Mouse (Mus musculus) lung, embryonic 14.5 days (tissue): ENCODE results near the gene Immp2l. TPM values are rescaled to one million over a fixed set of nuclear protein-coding genes. Genes with fewer than 3 reads are reported as not detected.

Source experiments
- ATAC-seq: fragments of 200-750 bp; cut with Nextera tagmentation; 2 replicates; pipeline ENCODE4 v1.8.0; 2017; ENCODE audit warnings: mild to moderate bottlenecking, moderate TSS enrichment, moderate library complexity; ENCODE audit not compliant: insufficient read depth
- DNase-seq: peaks from one replicate; pipeline ENCODE4 v3.0.0-alpha.2; 2015
- H3K27ac ChIP-seq: fragments of 300-500 bp; sonication (generic); 2 replicates; pipeline ENCODE4 v1.5.1; 2014; ENCODE audit warnings: low read depth, mild to moderate bottlenecking, moderate library complexity
- H3K27me3 ChIP-seq: fragments of 300-500 bp; sonication (generic); 2 replicates; pipeline ENCODE4 v1.6.1; 2014; ENCODE audit warnings: low read length, control low read depth; ENCODE audit not compliant: insufficient read depth
- H3K36me3 ChIP-seq: fragments of 300-500 bp; sonication (generic); 2 replicates; pipeline ENCODE4 v1.6.1; 2014; ENCODE audit warnings: control low read depth; ENCODE audit not compliant: insufficient read depth
- H3K4me1 ChIP-seq: fragments of 300-500 bp; sonication (generic); 2 replicates; pipeline ENCODE4 v1.6.1; 2014; ENCODE audit warnings: antibody characterized with exemption, control low read depth; ENCODE audit not compliant: insufficient read depth
- H3K4me2 ChIP-seq: fragments of 300-500 bp; sonication (generic); 2 replicates; pipeline ENCODE4 v1.6.1; 2014; ENCODE audit warnings: mild to moderate bottlenecking
- H3K4me3 ChIP-seq: fragments of 300-500 bp; sonication (generic); 2 replicates; pipeline ENCODE4 v1.5.1; 2014; ENCODE audit warnings: low read depth, low read length
- H3K9ac ChIP-seq: fragments of 300-500 bp; sonication (generic); 2 replicates; pipeline ENCODE4 v1.6.1; 2014
- H3K9me3 ChIP-seq: fragments of 300-500 bp; sonication (generic); 2 replicates; pipeline ENCODE4 v1.6.1; 2016; ENCODE audit warnings: low read depth, low read length, control low read depth
- CTCF ChIP-seq: IDR thresholded peaks from 2 replicates; pipeline ENCODE4 v1.5.1; 2016; ENCODE audit warnings: antibody characterized with exemption, low read depth
- WGBS: fragments of 180-500 bp; shearing (Covaris S2); extraction: QIAGEN DNeasy Blood & Tissue Kit; methylation state at CpG from one replicate; pipeline ENCODE4 v1.1.7; 2014; 5-methylcytosine and 5-hydroxymethylcytosine counted together
- polyA plus RNA-seq: library from polyadenylated mRNA; unstranded; fragments of >200 nt; fragmentation: Nextera tagmentation; extraction: Ambion mirVana; gene quantifications from 2 replicates; pipeline ENCODE4 v1.2.1, GENCODE M21; 2014

Immp2l gene
- polyA plus RNA-seq, 1 experiment from 2014 or later = 12.5 TPM

DNA sequence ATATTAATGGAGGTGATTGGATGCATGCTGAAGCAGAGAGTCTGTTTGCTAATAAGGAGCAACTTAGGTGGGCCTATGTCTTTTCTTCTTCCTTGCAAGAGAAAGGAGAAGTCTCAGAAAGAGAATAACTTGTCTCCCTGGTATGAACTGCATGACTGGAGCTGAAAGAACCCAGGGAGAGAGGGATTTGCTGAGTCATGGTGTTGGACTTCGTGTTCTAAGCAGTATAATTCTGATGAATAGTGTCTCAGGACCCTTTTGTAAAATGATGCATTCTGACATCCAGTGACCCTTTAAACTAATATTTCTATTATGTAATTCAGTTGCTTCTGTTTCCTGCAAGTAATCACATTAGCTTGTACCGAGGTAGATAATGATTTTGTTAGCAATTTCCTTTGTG, 208.1 kb downstream of the Immp2l start:
- 42% methylated on average over 2 of the region's 2 CpGs for WGBS
- Histone ChIP-seq H3K9me3 (no peaks in the 10 kb centered on the region), H3K36me3 (no peaks in the 10 kb centered on the region), H3K9ac (no peak overlapping the region), H3K4me3 (no peak overlapping the region), H3K27ac (no peak overlapping the region), H3K27me3 (no peaks in the 10 kb centered on the region), H3K4me1 (no peaks in the 10 kb centered on the region), H3K4me2 (no peak overlapping the region)
- DNase-seq (no peak), ATAC-seq (no peak)
- TF ChIP-seq CTCF = no peak

DNA sequence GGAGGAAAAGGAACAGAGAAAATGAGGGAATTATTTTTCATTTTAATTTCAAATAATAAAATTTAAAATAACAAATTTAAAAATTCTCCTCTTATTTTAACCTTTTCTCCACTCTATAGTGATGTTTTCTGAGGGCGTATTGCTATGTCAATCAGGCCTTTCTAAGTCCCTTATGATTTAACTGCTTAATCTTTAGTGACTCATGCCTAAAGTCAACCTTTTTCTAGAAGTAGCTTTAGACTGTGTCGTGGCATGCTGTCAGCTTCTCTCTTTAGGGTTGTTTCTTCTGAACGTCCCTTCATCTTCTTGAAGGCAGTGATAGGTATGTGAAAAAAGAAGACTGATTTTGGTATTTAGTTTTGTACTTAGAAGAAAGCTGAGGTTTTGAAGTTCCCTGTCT, 214.0 kb downstream of the Immp2l start:
- H3K27ac ChIP-seq = no peak overlapping the region
- H3K36me3 ChIP-seq = no peaks in the 10 kb centered on the region
- no peak overlapping the region for H3K4me2 ChIP-seq
- H3K4me3 ChIP-seq = no peak overlapping the region
- 63% methylated on average over 3 of the region's 3 CpGs for WGBS
- H3K27me3 ChIP-seq = no peaks in the 10 kb centered on the region
- no peaks in the 10 kb centered on the region for H3K9me3 ChIP-seq
- H3K9ac ChIP-seq = no peak overlapping the region
- no peak for TF ChIP-seq CTCF
- H3K4me1 ChIP-seq = no peaks in the 10 kb centered on the region
- no peak for ATAC-seq
- no peak for DNase-seq

DNA sequence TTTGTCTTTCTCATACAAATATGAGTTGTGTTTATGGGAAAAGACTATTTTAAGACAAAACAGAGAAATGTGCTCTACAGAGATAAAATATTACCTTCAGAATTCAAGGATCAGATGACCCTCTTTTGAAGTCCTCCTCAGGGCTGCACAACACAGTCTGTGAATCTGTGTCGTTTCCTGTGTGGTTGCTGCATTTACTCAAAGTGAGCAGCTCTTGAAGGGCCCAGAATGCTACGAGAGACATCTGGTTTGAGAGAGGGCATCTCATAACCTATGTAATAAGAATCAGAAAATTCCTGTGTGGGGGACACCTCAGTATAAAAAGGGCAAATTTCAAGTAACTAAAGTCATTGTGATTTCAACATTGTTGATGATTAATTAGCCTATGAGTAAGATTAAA, 217.3 kb downstream of the Immp2l start:
- no peaks in the 10 kb centered on the region for H3K27me3 ChIP-seq
- H3K9me3 ChIP-seq = no peaks in the 10 kb centered on the region
- H3K4me2 ChIP-seq = no peak overlapping the region
- H3K4me1 ChIP-seq = no peaks in the 10 kb centered on the region
- DNase-seq (no peak), ATAC-seq (no peak)
- H3K9ac ChIP-seq = no peak overlapping the region
- no peak overlapping the region for H3K27ac ChIP-seq
- 46% methylated on average over 2 of the region's 2 CpGs for WGBS
- no peak for TF ChIP-seq CTCF
- H3K36me3 ChIP-seq = no peaks in the 10 kb centered on the region
- no peak overlapping the region for H3K4me3 ChIP-seq

DNA sequence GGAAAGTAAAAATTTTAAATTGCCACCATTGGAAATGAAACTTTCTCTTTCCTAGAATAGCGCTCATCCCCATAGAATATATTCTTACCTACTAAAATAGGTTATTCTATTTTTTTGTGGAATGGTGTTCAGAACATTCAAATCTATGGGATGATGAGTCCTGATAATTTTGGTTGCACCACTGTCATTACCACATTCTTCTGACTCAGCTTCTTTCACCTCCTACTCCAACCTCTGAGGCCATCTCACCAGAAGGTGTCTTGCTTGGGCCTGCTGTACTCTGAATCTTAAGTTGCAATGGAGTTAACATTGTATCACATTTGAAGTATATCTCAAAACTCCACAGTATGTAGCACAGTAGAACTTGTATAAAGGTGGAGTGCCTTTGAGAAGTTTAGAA, 224.4 kb downstream of the Immp2l start:
- Histone ChIP-seq H3K9me3 (no peaks in the 10 kb centered on the region), H3K4me1 (no peaks in the 10 kb centered on the region), H3K27ac (no peak overlapping the region), H3K27me3 (no peaks in the 10 kb centered on the region), H3K4me3 (no peak overlapping the region), H3K36me3 (no peaks in the 10 kb centered on the region), H3K9ac (no peak overlapping the region), H3K4me2 (no peak overlapping the region)
- no peak for ATAC-seq
- 95% methylated on average over 1 of the region's 1 CpGs for WGBS
- DNase-seq = no peak
- TF ChIP-seq CTCF = no peak

DNA sequence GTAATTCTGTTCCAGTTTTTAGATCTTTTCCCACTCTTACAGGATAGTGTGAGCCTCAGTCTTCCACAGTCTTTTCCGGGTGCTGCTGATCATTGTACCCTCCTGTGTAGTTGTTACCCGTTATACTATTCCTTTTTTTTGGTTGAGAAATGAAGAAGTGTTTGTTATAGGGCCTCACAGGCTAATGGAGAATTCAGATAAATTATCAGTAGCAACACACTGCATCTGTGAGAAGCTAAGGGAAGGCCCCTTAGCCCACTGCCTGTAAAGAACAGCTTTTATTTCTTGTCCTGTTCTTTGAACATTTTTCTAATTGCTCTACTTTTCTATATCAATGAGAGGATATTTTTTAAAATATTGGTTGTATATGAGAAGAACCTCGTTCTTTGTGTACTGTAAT, 226.2 kb downstream of the Immp2l start:
- no peak overlapping the region for H3K4me2 ChIP-seq
- H3K36me3 ChIP-seq = no peaks in the 10 kb centered on the region
- no peaks in the 10 kb centered on the region for H3K9me3 ChIP-seq
- H3K4me3 ChIP-seq = no peak overlapping the region
- no peak for DNase-seq
- no peak for TF ChIP-seq CTCF
- no peak for ATAC-seq
- H3K27ac ChIP-seq = no peak overlapping the region
- no peaks in the 10 kb centered on the region for H3K4me1 ChIP-seq
- H3K9ac ChIP-seq = no peak overlapping the region
- WGBS = 71% methylated on average over 3 of the region's 3 CpGs
- no peaks in the 10 kb centered on the region for H3K27me3 ChIP-seq

GRCm38 (mm10) chr12:41257905-41258304, 234.0 kb downstream of the Immp2l start:
- Histone ChIP-seq H3K9ac (no peak overlapping the region), H3K4me3 (no peak overlapping the region), H3K9me3 (no peaks in the 10 kb centered on the region), H3K4me2 (no peak overlapping the region), H3K4me1 (no peaks in the 10 kb centered on the region), H3K36me3 (no peaks in the 10 kb centered on the region), H3K27me3 (no peaks in the 10 kb centered on the region), H3K27ac (no peak overlapping the region)
- WGBS = 75% methylated on average over 2 of the region's 2 CpGs
- TF ChIP-seq CTCF = no peak
- DNase-seq (no peak), ATAC-seq (no peak)

- no peak overlapping the region for H3K4me3 ChIP-seq
- no peak for ATAC-seq
- H3K4me2 ChIP-seq = no peak overlapping the region
- no peaks in the 10 kb centered on the region for H3K27me3 ChIP-seq
- H3K9ac ChIP-seq = no peak overlapping the region
- H3K9me3 ChIP-seq = no peaks in the 10 kb centered on the region
- H3K36me3 ChIP-seq = no peaks in the 10 kb centered on the region
- H3K4me1 ChIP-seq = no peaks in the 10 kb centered on the region
- no peak for TF ChIP-seq CTCF
- WGBS = 59% methylated on average over 2 of the region's 2 CpGs
- H3K27ac ChIP-seq = no peak overlapping the region
- no peak for DNase-seq
These were observed 235.7 kb downstream of the Immp2l start for GRCm38 (mm10) chr12:41259608-41260007.

DNA sequence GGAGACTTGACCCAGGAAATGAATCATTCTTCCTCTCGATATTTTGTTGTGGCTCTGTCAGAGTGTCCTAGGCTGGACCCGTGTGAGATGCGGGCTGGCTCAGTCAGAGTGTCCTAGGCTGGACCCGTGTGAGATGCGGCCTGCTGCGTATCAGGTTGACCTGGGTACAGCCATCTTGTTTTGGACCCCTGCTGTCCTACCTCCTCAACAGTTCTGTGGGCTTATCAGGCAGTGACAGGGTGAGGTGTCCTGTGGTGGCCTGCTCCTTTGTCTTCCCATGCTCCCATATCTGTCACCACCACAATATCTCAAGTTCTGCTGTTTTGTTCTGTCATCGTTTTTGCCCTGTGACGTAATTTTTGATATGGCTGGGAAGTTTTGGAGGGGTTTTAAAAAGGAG, 250.2 kb downstream of the Immp2l start:
- DNase-seq (no peak), ATAC-seq (no peak)
- Histone ChIP-seq H3K4me1 (no peaks in the 10 kb centered on the region), H3K27me3 (no peaks in the 10 kb centered on the region), H3K27ac (no peak overlapping the region), H3K9ac (no peak overlapping the region), H3K9me3 (no peaks in the 10 kb centered on the region), H3K4me3 (no peak overlapping the region), H3K36me3 (no peaks in the 10 kb centered on the region), H3K4me2 (no peak overlapping the region)
- 75% methylated on average over 8 of the region's 8 CpGs for WGBS
- no peak for TF ChIP-seq CTCF
